Mouse (Mus musculus) ovary, postnatal 10 days (tissue): ENCODE data around the gene Ilk.
"Not testable (repeated sequence)": the region's sequence is repeated elsewhere in the genome, so short reads cannot be mapped to it uniquely, and the experiment has no call there.

Source experiments
- DNase-seq: peaks from one replicate; pipeline ENCODE4 v3.0.0; 2022; ENCODE audit warnings: low spot score

The Ilk gene

DNA sequence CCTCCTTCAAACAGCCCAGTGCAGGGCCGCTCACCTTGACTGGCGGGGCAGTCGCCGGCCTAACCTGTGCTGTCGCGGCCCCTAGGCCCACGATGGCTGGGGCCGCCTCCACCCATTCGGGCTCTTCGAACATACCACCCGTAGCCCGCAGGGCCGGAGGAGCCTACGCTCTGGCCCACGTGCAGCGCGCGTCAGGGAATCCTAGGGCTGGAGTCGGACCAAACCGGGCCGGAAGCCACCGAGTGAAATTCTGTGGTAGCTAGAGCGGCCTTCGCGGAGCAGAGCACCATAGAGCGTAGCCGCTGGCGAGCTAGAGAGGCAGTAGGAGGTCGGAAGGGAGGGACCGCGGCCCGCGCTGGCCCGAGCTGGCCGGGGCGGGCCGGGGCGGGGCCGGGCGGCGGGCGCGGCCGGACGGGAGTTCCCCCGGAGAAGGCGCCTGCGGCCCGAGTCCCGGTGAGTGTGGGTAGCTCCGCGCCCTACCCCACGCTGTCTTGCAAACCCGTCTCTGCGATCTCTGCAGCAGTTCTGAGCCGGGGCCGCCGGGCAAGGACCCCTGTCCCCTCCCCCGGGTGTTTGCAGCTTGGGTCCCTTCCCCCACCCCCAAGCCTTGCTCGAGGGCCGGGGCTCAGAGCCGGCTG lies at the start of gene Ilk:
Ilk (plus strand) TSS at position 329 of the 638 bp plus-strand sequence.
- peak; percentile 80 for DNase-seq

DNA sequence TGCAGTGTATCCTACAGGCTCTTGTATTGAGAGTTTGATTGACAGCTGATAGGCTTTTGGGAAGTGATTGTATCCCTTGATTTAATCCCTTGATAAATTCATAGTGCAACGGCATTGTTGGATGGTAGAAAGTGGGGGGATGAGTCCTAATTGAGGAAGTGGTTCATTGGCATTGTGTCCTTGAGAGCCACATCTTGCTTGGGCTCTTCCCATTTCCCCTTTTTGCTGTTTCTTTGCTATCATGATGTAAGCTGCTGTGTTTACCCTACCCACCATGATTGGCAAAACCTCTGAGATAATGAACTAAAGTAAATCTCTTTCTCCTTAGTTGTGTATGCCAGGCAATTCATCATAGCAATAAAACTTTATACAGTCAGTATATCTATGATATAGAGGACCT lies 45.5 kb upstream of the Ilk start:
- DNase-seq: no peak

DNA sequence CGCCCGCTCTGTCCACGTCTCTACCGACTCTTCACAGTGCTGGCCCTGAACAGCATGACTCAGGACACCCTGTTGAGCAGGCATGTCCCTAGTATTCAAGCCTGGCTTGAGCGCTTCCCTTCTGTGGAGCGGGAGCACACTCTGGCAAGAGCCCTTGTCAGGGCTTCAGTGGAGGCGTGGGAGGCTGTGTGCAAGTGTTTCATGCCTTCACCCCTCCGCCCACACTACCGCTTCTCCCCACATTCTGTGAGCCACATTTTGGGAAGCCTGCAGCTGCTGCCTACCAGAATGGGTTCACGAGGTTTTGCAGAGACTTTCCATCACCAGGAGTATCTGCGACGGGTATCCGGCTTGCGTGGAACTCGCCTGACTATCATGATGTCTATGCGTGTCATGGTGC lies 33.2 kb upstream of the Ilk start:
- no peak for DNase-seq

DNA sequence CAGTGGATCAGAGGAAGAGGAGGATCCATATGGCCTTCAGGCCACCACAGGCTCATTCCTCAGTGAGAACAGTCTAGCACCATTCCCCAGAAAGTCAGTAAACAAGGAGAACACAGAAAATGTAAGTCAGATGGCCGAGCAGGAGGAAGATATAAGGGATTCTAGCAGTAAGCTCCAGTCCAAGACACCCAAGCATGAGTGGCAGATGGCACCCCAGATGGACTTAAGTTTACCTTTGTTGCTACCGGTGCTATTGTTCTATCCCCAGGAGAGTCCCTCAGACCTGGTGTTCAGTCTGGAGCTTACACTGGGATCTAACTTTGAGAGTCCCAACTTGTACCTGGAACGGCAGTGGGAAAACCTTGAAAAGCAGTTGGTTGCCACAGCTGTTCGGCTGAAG lies 32.6 kb upstream of the Ilk start:
- no peak for DNase-seq

DNA sequence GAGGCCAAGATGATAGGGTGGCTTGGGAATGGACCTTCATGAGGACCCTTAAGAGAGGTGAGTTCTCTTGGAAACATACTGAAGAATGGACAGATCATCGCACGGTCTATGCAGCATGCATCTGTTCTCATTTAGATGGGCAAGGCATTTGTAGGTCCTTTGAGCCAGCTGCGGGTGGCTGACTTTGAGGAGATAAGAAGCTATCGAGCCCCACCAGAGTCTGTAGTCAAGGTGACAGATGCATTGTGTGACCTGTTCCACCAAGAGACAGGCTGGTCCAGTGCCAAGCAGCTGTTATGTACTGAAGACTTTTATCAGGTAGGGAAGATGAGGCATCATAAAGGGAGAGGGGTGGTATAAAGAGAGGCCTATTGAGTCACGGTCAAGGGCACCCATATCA lies 27.7 kb upstream of the Ilk start:
- no peak for DNase-seq

DNA sequence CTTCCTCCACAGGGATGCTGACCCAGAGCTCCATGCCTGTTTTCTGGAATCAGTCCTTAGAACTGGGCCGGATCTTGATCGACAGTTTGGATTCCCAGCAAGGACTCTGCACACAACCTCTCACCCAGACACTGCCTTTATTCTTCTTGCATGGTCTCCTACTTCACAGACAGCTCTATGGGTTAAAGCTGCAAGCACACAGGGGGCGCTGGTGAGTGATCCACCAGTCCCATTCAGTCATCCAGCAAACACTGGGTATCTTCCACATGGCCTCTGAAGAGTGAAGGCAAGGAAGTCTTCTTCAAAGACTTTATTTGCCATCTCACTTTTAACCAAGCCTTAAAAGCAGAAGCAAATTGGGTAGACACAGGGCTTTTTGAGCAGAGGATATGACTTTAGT lies 21.0 kb upstream of the Ilk start:
- no peak for DNase-seq

DNA sequence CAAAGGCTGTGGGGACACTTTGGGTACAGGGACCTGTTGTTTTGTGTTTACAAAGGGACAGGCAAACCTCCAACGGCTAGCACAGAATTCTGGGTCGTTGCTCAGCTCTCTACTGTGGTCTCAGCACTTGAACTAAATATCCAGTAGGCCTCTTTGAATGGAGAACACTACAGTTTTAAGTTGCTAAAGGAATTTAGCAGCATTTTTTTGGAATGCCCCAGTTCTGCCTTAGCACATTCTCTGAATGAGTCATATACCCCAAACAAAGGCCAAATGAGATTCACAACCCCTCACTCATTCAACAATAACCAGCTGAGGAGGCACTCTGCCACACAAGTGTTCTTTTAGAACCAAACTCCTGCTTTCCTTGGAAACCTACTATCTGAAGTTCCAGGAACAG lies 14.5 kb upstream of the Ilk start:
- DNase-seq: no peak

DNA sequence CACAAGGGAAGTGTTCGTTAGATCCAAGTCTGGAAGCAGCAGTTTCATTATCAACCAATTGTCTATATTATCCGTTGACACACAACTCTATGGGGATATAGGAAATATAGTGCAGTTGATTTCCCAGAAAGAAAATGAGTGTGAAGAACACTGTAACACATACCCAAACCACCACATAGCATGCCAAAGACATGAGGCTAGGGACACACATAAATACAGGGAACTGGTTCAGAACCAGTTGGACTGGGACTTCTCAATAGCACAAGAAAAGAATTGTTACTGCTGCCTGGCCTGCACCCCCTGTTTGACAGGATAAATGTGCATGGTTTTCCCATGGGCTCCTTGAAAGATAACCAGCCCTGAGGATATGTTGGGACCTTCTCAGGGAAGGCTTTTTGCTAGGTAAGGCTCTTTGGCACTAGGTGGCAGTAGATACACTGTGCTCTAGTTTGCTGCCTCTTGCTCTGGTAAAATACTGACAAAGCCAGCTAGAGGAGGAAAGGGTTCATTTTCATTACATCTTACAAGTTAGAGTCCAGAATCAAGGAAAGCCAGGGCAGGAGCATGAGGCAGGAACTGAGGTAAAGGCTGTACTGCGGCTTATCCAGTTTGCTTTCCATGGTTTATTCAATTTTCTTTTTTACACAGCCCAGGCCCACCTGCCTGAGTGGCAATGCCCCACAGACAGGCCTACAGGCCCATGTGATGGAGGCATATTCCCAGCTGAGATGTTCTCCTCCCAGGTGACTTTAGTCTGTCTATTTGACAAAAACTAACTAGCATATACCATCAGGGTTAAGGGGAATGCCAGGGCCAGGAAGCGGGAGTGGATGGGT lies 10.0 kb upstream of the Ilk start:
- DNase-seq: no peak

DNA sequence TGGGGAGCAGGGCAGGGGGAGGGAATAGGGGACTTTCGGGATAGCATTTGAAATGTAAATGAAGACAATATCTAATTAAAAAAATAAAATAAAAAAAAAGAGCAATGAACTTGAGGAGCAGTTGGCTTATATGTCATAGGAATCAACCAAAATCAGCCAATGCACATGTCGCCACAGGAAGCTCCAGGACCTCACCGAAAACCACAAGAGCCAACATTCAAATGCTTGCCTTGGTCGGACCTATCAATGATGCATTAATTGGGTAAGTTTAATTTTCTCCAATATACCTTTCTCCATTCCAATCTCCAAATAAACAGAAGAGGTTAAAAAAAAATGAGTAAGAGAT lies 9.4 kb upstream of the Ilk start:
- no peak for DNase-seq

DNA sequence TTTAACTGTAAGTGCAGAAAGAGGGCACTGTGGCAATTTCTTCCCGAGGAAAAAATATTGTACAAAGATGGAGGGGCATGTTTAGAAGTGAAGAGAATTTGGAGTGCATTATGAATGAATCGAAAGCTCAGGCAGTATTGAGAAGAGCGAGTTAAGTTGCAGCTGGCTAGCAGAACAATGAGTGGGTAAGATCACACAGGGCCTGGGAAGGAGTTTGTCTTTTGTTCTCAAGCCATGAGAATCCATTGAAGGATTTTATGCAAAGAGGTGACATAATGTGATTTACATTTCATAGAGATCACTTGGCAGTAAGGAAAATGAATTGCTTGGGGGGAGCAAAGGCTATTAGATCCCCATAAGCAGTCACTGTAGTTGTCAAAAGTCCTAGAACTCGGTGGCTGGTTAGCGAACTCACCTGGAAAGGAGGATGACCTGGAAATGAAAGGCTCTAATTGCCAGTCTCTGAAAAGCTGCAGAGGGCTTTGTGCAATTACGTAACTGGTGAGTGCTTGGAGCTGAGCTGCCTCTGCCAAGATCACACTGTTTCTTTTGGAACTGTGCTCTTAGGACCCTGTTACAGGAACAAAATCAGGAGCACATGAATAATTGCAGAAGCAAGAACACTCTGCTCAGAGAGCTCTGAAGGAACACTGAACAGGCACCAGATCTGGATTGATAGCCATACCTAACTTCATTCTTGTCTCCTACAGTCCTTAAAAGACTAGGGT lies 7.5 kb upstream of the Ilk start:
- no peak for DNase-seq

DNA sequence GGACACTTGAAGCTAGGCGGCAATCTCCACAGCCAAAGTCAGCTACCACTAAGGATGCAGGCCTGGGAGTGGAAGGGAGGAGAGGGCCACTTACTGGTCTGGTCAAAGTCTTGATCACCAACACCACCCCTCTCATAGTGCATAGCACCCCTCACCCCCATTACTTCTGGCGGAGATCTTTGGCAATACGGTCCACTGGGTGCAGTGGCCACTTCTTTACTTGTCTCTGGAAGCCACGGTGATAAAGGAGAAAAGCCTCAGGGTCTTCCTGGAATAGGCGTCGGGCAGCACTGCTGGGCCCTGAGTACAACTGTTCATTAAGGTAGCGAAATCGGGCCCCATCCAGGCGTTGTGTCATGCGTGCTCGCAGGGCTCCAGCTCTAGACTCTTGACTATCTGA lies 2.6 kb upstream of the Ilk start:
- DNase-seq: no peak

DNA sequence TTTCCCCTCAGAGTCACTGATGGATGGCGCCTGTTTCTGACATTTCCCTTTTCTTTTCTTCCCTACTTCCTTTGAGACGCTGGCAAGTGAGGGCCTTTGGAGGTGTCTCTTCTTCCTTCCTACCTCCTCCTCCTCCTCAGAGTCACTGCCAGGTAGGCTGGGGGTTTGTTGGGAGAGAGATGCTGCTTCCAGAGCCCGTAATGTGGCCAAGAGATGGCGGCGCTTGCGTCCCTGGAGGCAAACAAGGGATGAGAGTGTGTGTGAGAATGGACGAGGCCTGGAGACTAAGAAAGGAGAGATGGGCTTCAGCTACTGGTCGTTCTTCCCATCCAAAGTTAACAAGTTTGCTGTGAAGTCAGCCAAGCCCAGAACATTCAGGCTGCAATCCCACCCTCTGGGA lies 1.6 kb upstream of the Ilk start:
- DNase-seq: no peak

DNA sequence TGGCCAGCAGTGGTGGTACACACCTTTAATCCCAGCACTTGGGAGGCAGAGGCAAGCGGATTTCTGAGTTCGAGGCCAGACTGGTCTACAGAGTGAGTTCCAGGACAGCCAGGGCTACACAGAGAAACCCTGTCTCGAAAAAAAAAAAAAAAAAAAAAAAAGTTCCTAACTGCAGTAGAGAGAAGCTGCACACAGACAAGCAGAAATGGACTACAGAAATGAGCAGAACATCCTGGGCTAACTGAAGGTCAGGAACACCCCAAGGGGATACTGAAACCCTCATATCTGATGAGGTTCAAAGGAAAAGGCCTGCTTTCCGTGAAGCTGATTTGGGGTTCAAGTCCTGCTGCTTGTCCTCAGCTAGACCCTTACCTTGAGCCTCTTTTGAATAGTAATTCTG lies 928 bp upstream of the Ilk start:
- not testable (repeated sequence) for DNase-seq

DNA sequence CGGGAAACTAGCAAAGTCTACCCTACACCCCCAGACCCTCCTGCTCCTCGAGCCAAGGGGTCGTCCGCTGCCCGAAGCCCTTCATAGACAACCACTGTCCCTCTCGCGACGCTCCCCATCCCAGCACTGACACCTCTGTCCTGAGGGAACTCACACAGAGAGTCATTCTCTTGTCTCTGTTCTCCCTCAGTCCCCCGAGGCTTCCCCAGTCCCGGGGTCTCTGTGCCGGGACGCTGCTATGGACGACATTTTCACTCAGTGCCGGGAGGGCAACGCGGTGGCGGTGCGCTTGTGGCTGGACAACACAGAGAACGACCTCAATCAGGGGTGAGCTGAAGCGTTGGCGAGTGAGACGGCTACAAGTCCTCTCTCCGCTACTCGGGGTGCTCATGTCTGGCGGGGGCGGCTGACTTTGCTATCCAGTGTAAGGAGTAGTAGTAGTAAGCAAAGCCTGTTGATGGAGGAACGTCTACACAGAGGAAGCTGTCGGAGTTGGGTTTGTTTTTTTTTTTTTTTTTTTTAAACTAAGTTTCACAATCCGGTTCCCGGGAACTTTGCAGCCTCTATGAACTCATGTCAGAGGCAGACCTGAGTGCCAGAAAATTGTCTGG lies 624 bp downstream of the Ilk start, which contains the start of gene Rrp8:
Rrp8 (minus strand) TSS at position 475 of the 611 bp plus-strand sequence.
- no peak for DNase-seq

DNA sequence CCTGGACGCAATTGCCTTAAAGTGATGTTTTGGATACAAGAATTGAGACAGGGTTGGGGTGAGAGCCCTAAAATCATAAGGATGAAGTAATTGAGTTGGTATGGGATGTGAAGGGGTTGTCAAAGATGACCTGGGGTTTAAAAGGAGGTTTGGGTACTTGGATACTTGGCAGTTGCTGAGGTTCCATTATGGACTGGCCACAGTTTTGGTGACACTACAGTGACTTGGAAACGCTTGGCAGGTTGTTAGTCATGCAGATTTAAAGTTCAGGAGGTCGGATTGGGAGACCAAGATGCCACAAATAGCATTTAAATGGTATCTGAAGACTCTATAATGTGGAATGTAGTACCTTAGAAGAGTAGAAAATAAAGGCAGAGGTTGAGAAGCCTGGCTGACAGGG lies 1.3 kb downstream of the Ilk start:
- DNase-seq: no peak

DNA sequence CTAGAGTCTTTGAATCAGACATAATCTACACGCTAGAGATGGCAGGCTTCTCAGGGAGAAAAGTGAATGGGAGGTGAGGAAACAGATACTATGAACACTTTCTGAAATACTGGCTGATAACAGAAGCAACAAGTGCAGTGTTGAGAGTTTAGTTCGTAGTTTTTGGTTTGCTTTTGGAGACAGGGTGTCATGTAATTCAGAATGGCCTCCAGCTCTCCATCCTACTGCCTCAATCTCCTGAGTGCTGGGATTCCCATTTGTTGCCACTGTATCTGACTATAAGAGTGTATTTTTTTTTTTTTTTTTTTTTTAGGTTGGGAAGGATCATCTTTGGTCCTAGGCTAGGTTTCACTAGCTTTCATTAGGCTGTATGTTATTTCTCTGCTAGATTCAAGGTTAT lies 1.9 kb downstream of the Ilk start:
- no peak for DNase-seq

DNA sequence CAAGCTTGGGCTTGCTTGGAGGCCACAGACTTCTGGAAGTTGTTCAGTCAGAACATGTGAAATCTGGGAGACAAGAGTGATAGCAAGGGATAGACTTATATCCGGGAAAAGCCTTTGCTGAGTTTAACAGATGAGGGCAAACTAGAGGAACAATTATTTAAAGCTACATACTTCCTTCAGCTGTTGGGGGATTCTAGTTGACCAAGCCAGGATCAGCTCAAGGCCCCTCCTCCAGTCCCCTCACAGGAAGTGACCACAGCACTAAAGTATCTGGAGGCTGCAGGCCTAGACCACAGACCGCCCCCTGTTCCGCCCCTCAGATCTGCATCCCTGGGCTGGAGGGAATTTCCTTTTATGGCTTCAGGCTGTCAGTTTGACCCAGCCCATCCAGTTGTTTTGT lies 2.6 kb downstream of the Ilk start:
- DNase-seq: no peak

DNA sequence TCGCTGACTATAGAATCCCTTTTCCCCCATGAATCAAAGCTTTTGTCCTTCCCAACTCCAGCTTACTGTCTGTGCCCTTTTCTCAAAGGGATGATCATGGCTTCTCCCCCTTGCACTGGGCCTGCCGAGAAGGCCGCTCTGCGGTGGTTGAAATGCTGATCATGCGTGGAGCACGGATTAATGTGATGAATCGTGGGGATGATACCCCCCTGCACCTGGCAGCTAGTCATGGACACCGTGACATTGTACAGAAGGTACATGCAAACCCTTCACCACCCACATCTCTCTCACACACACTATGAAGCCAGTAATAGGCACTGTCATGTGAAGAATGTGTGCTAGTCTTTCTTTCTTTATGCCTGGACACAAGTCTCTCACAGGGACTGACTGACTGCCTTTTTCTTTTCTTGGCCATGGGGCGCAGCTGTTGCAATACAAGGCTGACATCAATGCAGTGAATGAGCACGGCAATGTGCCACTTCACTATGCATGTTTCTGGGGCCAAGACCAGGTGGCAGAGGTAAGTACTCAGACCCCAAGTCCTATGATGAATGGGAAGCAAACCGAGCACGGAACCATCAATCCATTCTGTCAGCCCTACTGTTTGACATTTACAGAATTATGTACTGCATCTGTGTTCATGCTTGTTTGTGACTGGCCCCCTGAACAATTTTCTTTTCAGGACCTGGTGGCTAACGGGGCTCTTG lies 3.9 kb downstream of the Ilk start:
- DNase-seq: no peak

DNA sequence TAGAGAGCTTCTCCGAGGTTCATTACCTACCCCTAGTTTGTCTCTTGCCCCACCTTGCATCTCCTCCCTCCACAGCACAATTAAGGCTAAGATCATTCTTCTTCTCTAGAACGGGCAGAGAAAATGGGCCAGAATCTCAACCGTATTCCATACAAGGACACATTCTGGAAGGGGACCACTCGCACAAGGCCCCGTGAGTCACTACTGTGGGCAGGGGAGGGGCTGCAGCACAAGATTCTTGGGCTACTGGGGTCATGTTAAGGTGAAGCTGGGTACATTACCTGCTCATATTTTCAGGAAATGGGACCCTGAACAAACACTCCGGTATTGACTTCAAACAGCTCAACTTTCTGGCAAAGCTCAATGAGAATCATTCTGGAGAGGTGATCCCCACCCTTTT lies 4.5 kb downstream of the Ilk start:
- DNase-seq: no peak

DNA sequence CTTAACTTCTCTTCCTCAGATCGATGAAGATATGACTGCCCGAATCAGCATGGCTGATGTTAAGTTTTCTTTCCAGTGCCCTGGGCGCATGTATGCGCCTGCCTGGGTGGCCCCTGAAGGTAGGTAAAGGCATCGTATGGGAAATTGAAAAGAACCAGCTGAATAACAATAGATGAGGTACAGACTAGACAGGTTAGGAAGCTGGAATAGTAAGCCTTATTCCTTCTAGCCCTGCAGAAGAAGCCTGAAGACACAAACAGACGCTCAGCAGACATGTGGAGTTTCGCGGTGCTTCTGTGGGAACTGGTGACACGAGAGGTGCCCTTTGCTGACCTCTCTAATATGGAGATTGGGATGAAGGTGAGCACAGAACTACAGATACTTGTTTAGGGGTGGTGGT lies 5.6 kb downstream of the Ilk start:
- DNase-seq: no peak

DNA sequence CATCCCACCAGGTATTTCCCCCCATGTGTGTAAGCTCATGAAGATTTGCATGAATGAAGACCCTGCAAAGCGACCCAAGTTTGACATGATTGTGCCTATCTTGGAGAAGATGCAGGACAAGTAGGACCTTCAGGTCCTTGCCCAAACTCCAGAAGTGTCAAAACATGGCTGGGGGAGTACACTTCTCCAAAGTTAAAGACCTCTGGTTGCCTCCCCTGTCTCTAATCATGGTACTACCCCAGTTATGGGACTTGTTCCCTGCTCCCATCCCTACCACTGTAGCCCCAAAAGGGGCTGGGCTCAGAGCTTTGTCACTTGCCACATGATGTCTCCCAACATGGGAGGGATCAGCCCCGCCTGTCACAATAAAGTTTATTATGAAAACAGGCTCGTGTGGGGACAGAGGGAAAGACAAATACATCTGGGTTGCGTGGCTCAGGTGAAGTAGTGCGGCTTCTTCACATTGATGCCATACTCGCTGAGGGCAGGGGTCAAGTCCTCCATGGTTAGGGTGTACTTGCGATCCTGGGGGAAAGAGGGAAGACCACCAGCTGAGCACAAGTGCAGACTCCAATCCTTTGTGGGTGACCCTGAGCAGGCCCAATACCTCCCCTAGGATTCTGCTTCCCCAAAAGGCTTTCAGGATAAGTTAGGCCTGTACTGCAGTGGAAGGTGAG lies 6.3 kb downstream of the Ilk start:
- DNase-seq: not testable (repeated sequence)
